Mouse (Mus musculus) forebrain, embryonic 14.5 days (tissue): ENCODE measurements around the gene Tmem236. TPM values are rescaled to one million over a fixed set of nuclear protein-coding genes. Genes with fewer than 3 reads are reported as not detected.

ENCODE experiments used
- ATAC-seq: fragments of 200-750 bp; cut with Nextera tagmentation; 2 replicates; pipeline ENCODE4 v1.8.0; 2017; ENCODE audit warnings: mild to moderate bottlenecking, moderate library complexity
- DNase-seq: peaks from one replicate; pipeline ENCODE4 v3.0.0-alpha.2; 2015; ENCODE audit warnings: low spot score
- H3K27ac ChIP-seq: fragments of 300-500 bp; sonication (generic); 2 replicates; pipeline ENCODE4 v1.5.1; 2014; ENCODE audit warnings: low read depth, mild to moderate bottlenecking, control low read depth, low read length, moderate library complexity
- H3K27me3 ChIP-seq: fragments of 300-500 bp; sonication (generic); replicated peaks from 2 replicates; pipeline ENCODE4 v1.6.1; 2014; ENCODE audit warnings: low read length, control low read depth, mixed read lengths; ENCODE audit not compliant: control insufficient read depth, insufficient read depth
- H3K36me3 ChIP-seq: fragments of 300-500 bp; sonication (generic); 2 replicates; pipeline ENCODE4 v1.6.1; 2014; ENCODE audit warnings: low read length, control low read depth; ENCODE audit not compliant: control insufficient read depth, insufficient read depth
- H3K4me1 ChIP-seq: fragments of 300-500 bp; sonication (generic); 2 replicates; pipeline ENCODE4 v1.6.1; 2014; ENCODE audit warnings: antibody characterized with exemption, low read length, control low read depth; ENCODE audit not compliant: control insufficient read depth, insufficient read depth
- H3K4me2 ChIP-seq: fragments of 300-500 bp; sonication (generic); 2 replicates; pipeline ENCODE4 v1.6.1; 2014; ENCODE audit warnings: mild to moderate bottlenecking, control low read depth, low read length
- H3K4me3 ChIP-seq: fragments of 300-500 bp; sonication (generic); 2 replicates; pipeline ENCODE4 v1.5.1; 2014; ENCODE audit warnings: low read depth, low read length, control low read depth
- H3K9ac ChIP-seq: fragments of 300-500 bp; sonication (generic); 2 replicates; pipeline ENCODE4 v1.6.1; 2014; ENCODE audit warnings: mild to moderate bottlenecking, low read length, control low read depth, moderate library complexity
- H3K9me3 ChIP-seq: fragments of 300-500 bp; sonication (generic); replicated peaks from 2 replicates; pipeline ENCODE4 v1.6.1; 2016; ENCODE audit warnings: low read length, control low read depth, mixed read lengths; ENCODE audit not compliant: control insufficient read depth
- WGBS: fragments of 180-500 bp; shearing (Covaris S2); extraction: QIAGEN DNeasy Blood & Tissue Kit; methylation state at CpG from one replicate; pipeline ENCODE4 v1.1.7; 2014; 5-methylcytosine and 5-hydroxymethylcytosine counted together
- polyA plus RNA-seq: library from polyadenylated mRNA; unstranded; fragments of >200 nt; fragmentation: Nextera tagmentation; extraction: Ambion mirVana; gene quantifications from 2 replicates; pipeline ENCODE4 v1.2.1, GENCODE M21; 2014

The Tmem236 gene
- polyA plus RNA-seq, 1 experiment from 2014 or later, result not detected

- H3K4me2 ChIP-seq, result no peak overlapping the region
- WGBS, result 84% methylated on average over 4 of the region's 4 CpGs
Observed at GRCm38 (mm10) chr2:14206798-14207197, 32.5 kb downstream of the Tmem236 start.

GRCm38 (mm10) chr2:14210731-14211130, 36.4 kb downstream of the Tmem236 start:
- no peak overlapping the region for H3K4me3 ChIP-seq
- H3K9ac ChIP-seq, result no peak overlapping the region
- H3K27me3 ChIP-seq, result no peaks in the 10 kb centered on the region
- ATAC-seq (no peak), DNase-seq (no peak)
- no peaks in the 10 kb centered on the region for H3K36me3 ChIP-seq
- H3K4me1 ChIP-seq, result 0 out of 2 replicates have a peak, but pooled peaks cover 2% of the 10 kb centered on the region
- H3K4me2 ChIP-seq, result no peak overlapping the region
- no peak overlapping the region for H3K27ac ChIP-seq
- H3K9me3 ChIP-seq, result no peaks in the 10 kb centered on the region
- WGBS, result 91% methylated on average over 1 of the region's 1 CpGs

More at GRCm38 (mm10) chr2:14206798-14207197, 32.5 kb downstream of the Tmem236 start:
- Histone ChIP-seq H3K27ac (no peak overlapping the region), H3K4me3 (no peak overlapping the region), H3K36me3 (no peaks in the 10 kb centered on the region), H3K9me3 (no peaks in the 10 kb centered on the region), H3K9ac (no peak overlapping the region), H3K27me3 (no peaks in the 10 kb centered on the region), H3K4me1 (no peaks in the 10 kb centered on the region)
- ATAC-seq, result no peak
- DNase-seq, result no peak

GRCm38 (mm10) chr2:14211606-14212005, 37.3 kb downstream of the Tmem236 start:
- DNase-seq, result no peak
- H3K4me2 ChIP-seq, result no peak overlapping the region

GRCm38 (mm10) chr2:14214764-14215163, 40.4 kb downstream of the Tmem236 start:
- Histone ChIP-seq H3K36me3 (no peaks in the 10 kb centered on the region), H3K9ac (no peak overlapping the region), H3K27me3 (no peaks in the 10 kb centered on the region), H3K4me3 (no peak overlapping the region), H3K9me3 (no peaks in the 10 kb centered on the region), H3K27ac (no peak overlapping the region; the same call in 1 of the 2 replicates), H3K4me1 (0 out of 2 replicates have a peak, but pooled peaks cover 2% of the 10 kb centered on the region), H3K4me2 (no peak overlapping the region)
- ATAC-seq (no peak), DNase-seq (peak; percentile 11)
- 1% methylated on average over 3 of the region's 3 CpGs for WGBS

More at GRCm38 (mm10) chr2:14211606-14212005, 37.3 kb downstream of the Tmem236 start:
- Histone ChIP-seq H3K9me3 (no peaks in the 10 kb centered on the region), H3K4me3 (no peak overlapping the region), H3K27me3 (no peaks in the 10 kb centered on the region), H3K9ac (no peak overlapping the region), H3K4me1 (0 out of 2 replicates have a peak, but pooled peaks cover 2% of the 10 kb centered on the region), H3K36me3 (no peaks in the 10 kb centered on the region), H3K27ac (no peak overlapping the region)
- ATAC-seq, result no peak

- Histone ChIP-seq H3K27ac (no peak overlapping the region), H3K4me3 (no peak overlapping the region), H3K9ac (no peak overlapping the region), H3K4me1 (0 out of 2 replicates have a peak, but pooled peaks cover 2% of the 10 kb centered on the region), H3K27me3 (no peaks in the 10 kb centered on the region), H3K4me2 (no peak overlapping the region), H3K9me3 (no peaks in the 10 kb centered on the region), H3K36me3 (no peaks in the 10 kb centered on the region)
- no peak for DNase-seq
- ATAC-seq, result no peak
- 93% methylated on average over 3 of the region's 3 CpGs for WGBS
Observed at GRCm38 (mm10) chr2:14216653-14217052, 42.3 kb downstream of the Tmem236 start.

GRCm38 (mm10) chr2:14218126-14218525, 43.8 kb downstream of the Tmem236 start:
- Histone ChIP-seq H3K9ac (no peak overlapping the region), H3K36me3 (no peaks in the 10 kb centered on the region), H3K9me3 (no peaks in the 10 kb centered on the region), H3K27ac (no peak overlapping the region), H3K4me2 (no peak overlapping the region), H3K4me1 (0 out of 2 replicates have a peak, but pooled peaks cover 2% of the 10 kb centered on the region), H3K4me3 (no peak overlapping the region), H3K27me3 (no peaks in the 10 kb centered on the region)
- WGBS, result 82% methylated on average over 6 of the region's 6 CpGs
- no peak for DNase-seq
- no peak for ATAC-seq

GRCm38 (mm10) chr2:14224387-14224786, 50.1 kb downstream of the Tmem236 start:
- no peak overlapping the region for H3K27ac ChIP-seq
- no peaks in the 10 kb centered on the region for H3K4me1 ChIP-seq
- no peaks in the 10 kb centered on the region for H3K9me3 ChIP-seq
- no peak overlapping the region for H3K4me2 ChIP-seq
- H3K36me3 ChIP-seq, result no peaks in the 10 kb centered on the region
- ATAC-seq, result no peak
- no peak overlapping the region for H3K4me3 ChIP-seq
- 94% methylated on average over 3 of the region's 4 CpGs for WGBS
- DNase-seq, result no peak
- no peaks in the 10 kb centered on the region for H3K27me3 ChIP-seq
- no peak overlapping the region for H3K9ac ChIP-seq

GRCm38 (mm10) chr2:14228495-14228894, 54.2 kb downstream of the Tmem236 start:
- no peak overlapping the region for H3K9ac ChIP-seq
- H3K27ac ChIP-seq, result no peak overlapping the region
- no peaks in the 10 kb centered on the region for H3K36me3 ChIP-seq
- H3K27me3 ChIP-seq, result no peaks in the 10 kb centered on the region
- no peak overlapping the region for H3K4me3 ChIP-seq
- 65% methylated on average over 6 of the region's 6 CpGs for WGBS
- H3K4me2 ChIP-seq, result no peak overlapping the region
- no peaks in the 10 kb centered on the region for H3K9me3 ChIP-seq
- H3K4me1 ChIP-seq, result no peaks in the 10 kb centered on the region
- ATAC-seq, result no peak
- no peak for DNase-seq

GRCm38 (mm10) chr2:14229149-14229548, 54.8 kb downstream of the Tmem236 start, which contains the start of gene Mrc1:
Gene Mrc1 (plus strand): TSS chr2:14229392.
- Histone ChIP-seq H3K4me1 (no peaks in the 10 kb centered on the region), H3K4me3 (no peak within 1 kb of the TSS), H3K9me3 (no peaks in the 10 kb centered on the region), H3K36me3 (no peaks in the 10 kb centered on the region), H3K4me2 (no peak within 1 kb of the TSS), H3K27ac (no peak within 1 kb of the TSS), H3K27me3 (no peaks in the 10 kb centered on the region), H3K9ac (no peak within 1 kb of the TSS)
- DNase-seq, result no peak
- 75% methylated on average over 3 of the region's 3 CpGs for WGBS
- ATAC-seq, result no peak
